Mouse (Mus musculus): ENCODE data around the gene Smco3. TPM values are rescaled to one million over a fixed set of nuclear protein-coding genes. Genes with fewer than 3 reads are reported as not detected.

Gene Smco3
- polyA plus RNA-seq, 1 experiment = not detected

- Histone ChIP-seq H3K9ac (ENCODE audit: low read depth, poor library complexity, severe bottlenecking) (peak within 1 kb of the TSS; percentile 98), H3K4me1 (ENCODE audit: control insufficient read depth, insufficient read depth, low read length) (no peaks in the 10 kb centered on the region), H3K4me3 (ENCODE audit: low read depth, low read length) (peak within 1 kb of the TSS; percentile 99), H3K36me3 (ENCODE audit: control insufficient read depth, insufficient read depth, low read length, poor library complexity, severe bottlenecking) (peaks cover 29% of the 10 kb centered on the region), H3K27ac (ENCODE audit: insufficient read depth, low read length) (peak within 1 kb of the TSS; percentile 51; the same call in 1 of the 2 replicates), H3K9me3 (replicated peaks; ENCODE audit: control insufficient read depth, insufficient read depth, low read length, poor library complexity, severe bottlenecking) (no peaks in the 10 kb centered on the region), H3K27me3 (ENCODE audit: control insufficient read depth, insufficient read depth, low read length, poor library complexity, severe bottlenecking) (no peaks in the 10 kb centered on the region)
- TF ChIP-seq POLR2A (IDR thresholded peaks at IDR 0.05; ENCODE audit: insufficient read depth, low read length) (no peak), EP300 (IDR thresholded peaks at IDR 0.05; ENCODE audit: insufficient read depth, low read depth, low read length) (no peak), CTCF (IDR thresholded peaks at IDR 0.05; ENCODE audit: low read depth, low read length) (no peak)
Measured at GRCm38 (mm10) chr6:136827516-136827880, 7.8 kb downstream of the Smco3 start, which contains the start of gene BC049715. TSS of gene BC049715 (plus strand) at chr6:136827626.

GRCm38 (mm10) chr6:136827116-136827515, 8.1 kb downstream of the Smco3 start:
- peaks cover 31% of the 10 kb centered on the region for H3K36me3 ChIP-seq (ENCODE audit: control insufficient read depth, insufficient read depth, low read length, poor library complexity, severe bottlenecking)
- 0 out of 2 replicates have a peak overlapping the region, but pooled peaks have one; percentile 51 for H3K27ac ChIP-seq (ENCODE audit: insufficient read depth, low read length)
- no peak for TF ChIP-seq POLR2A (IDR thresholded peaks at IDR 0.05; ENCODE audit: insufficient read depth, low read length)
- no peak for TF ChIP-seq CTCF (IDR thresholded peaks at IDR 0.05; ENCODE audit: low read depth, low read length)
- TF ChIP-seq EP300 (IDR thresholded peaks at IDR 0.05; ENCODE audit: insufficient read depth, low read depth, low read length) = no peak
- no peaks in the 10 kb centered on the region for H3K4me1 ChIP-seq (ENCODE audit: control insufficient read depth, insufficient read depth, low read length)
- H3K9ac ChIP-seq (ENCODE audit: low read depth, poor library complexity, severe bottlenecking) = peak overlapping the region; percentile 98
- no peaks in the 10 kb centered on the region for H3K27me3 ChIP-seq (ENCODE audit: control insufficient read depth, insufficient read depth, low read length, poor library complexity, severe bottlenecking)
- H3K4me3 ChIP-seq (ENCODE audit: low read depth, low read length) = peak overlapping the region; percentile 99
- no peaks in the 10 kb centered on the region for H3K9me3 ChIP-seq (replicated peaks; ENCODE audit: control insufficient read depth, insufficient read depth, low read length, poor library complexity, severe bottlenecking)

GRCm38 (mm10) chr6:136824987-136825386, 10.3 kb downstream of the Smco3 start:
- H3K27me3 ChIP-seq (ENCODE audit: control insufficient read depth, insufficient read depth, low read length, poor library complexity, severe bottlenecking) = no peaks in the 10 kb centered on the region
- no peaks in the 10 kb centered on the region for H3K4me1 ChIP-seq (ENCODE audit: control insufficient read depth, insufficient read depth, low read length)
- peaks cover 52% of the 10 kb centered on the region for H3K36me3 ChIP-seq (ENCODE audit: control insufficient read depth, insufficient read depth, low read length, poor library complexity, severe bottlenecking)
- no peak overlapping the region for H3K27ac ChIP-seq (ENCODE audit: insufficient read depth, low read length)
- no peak overlapping the region for H3K9ac ChIP-seq (ENCODE audit: low read depth, poor library complexity, severe bottlenecking)
- TF ChIP-seq EP300 (IDR thresholded peaks at IDR 0.05; ENCODE audit: insufficient read depth, low read depth, low read length) (no peak), POLR2A (IDR thresholded peaks at IDR 0.05; ENCODE audit: insufficient read depth, low read length) (no peak), CTCF (IDR thresholded peaks at IDR 0.05; ENCODE audit: low read depth, low read length) (no peak)
- H3K4me3 ChIP-seq (ENCODE audit: low read depth, low read length) = no peak overlapping the region
- no peaks in the 10 kb centered on the region for H3K9me3 ChIP-seq (replicated peaks; ENCODE audit: control insufficient read depth, insufficient read depth, low read length, poor library complexity, severe bottlenecking)

GRCm38 (mm10) chr6:136821086-136821485, 14.2 kb downstream of the Smco3 start:
- H3K4me3 ChIP-seq (ENCODE audit: low read depth, low read length) = no peak overlapping the region
- TF ChIP-seq EP300 (IDR thresholded peaks at IDR 0.05; ENCODE audit: insufficient read depth, low read depth, low read length) (no peak), POLR2A (IDR thresholded peaks at IDR 0.05; ENCODE audit: insufficient read depth, low read length) (no peak), CTCF (IDR thresholded peaks at IDR 0.05; ENCODE audit: low read depth, low read length) (no peak)
- no peak overlapping the region for H3K27ac ChIP-seq (ENCODE audit: insufficient read depth, low read length)
- H3K36me3 ChIP-seq (ENCODE audit: control insufficient read depth, insufficient read depth, low read length, poor library complexity, severe bottlenecking) = peaks cover 86% of the 10 kb centered on the region
- no peaks in the 10 kb centered on the region for H3K4me1 ChIP-seq (ENCODE audit: control insufficient read depth, insufficient read depth, low read length)
- H3K27me3 ChIP-seq (ENCODE audit: control insufficient read depth, insufficient read depth, low read length, poor library complexity, severe bottlenecking) = no peaks in the 10 kb centered on the region
- no peak overlapping the region for H3K9ac ChIP-seq (ENCODE audit: low read depth, poor library complexity, severe bottlenecking)
- H3K9me3 ChIP-seq (replicated peaks; ENCODE audit: control insufficient read depth, insufficient read depth, low read length, poor library complexity, severe bottlenecking) = no peaks in the 10 kb centered on the region

GRCm38 (mm10) chr6:136820381-136820780, 14.9 kb downstream of the Smco3 start:
- Histone ChIP-seq H3K9ac (ENCODE audit: low read depth, poor library complexity, severe bottlenecking) (no peak overlapping the region), H3K36me3 (ENCODE audit: control insufficient read depth, insufficient read depth, low read length, poor library complexity, severe bottlenecking) (peaks cover 88% of the 10 kb centered on the region), H3K9me3 (replicated peaks; ENCODE audit: control insufficient read depth, insufficient read depth, low read length, poor library complexity, severe bottlenecking) (no peaks in the 10 kb centered on the region), H3K27ac (ENCODE audit: insufficient read depth, low read length) (no peak overlapping the region), H3K4me1 (ENCODE audit: control insufficient read depth, insufficient read depth, low read length) (no peaks in the 10 kb centered on the region), H3K27me3 (ENCODE audit: control insufficient read depth, insufficient read depth, low read length, poor library complexity, severe bottlenecking) (no peaks in the 10 kb centered on the region), H3K4me3 (ENCODE audit: low read depth, low read length) (no peak overlapping the region)
- no peak for TF ChIP-seq CTCF (IDR thresholded peaks at IDR 0.05; ENCODE audit: low read depth, low read length)
- no peak for TF ChIP-seq EP300 (IDR thresholded peaks at IDR 0.05; ENCODE audit: insufficient read depth, low read depth, low read length)
- no peak for TF ChIP-seq POLR2A (IDR thresholded peaks at IDR 0.05; ENCODE audit: insufficient read depth, low read length)

GRCm38 (mm10) chr6:136817549-136817948, 17.7 kb downstream of the Smco3 start:
- Histone ChIP-seq H3K4me3 (ENCODE audit: low read depth, low read length) (no peak overlapping the region), H3K9ac (ENCODE audit: low read depth, poor library complexity, severe bottlenecking) (no peak overlapping the region), H3K9me3 (replicated peaks; ENCODE audit: control insufficient read depth, insufficient read depth, low read length, poor library complexity, severe bottlenecking) (no peaks in the 10 kb centered on the region), H3K36me3 (ENCODE audit: control insufficient read depth, insufficient read depth, low read length, poor library complexity, severe bottlenecking) (peaks cover 83% of the 10 kb centered on the region), H3K27me3 (ENCODE audit: control insufficient read depth, insufficient read depth, low read length, poor library complexity, severe bottlenecking) (no peaks in the 10 kb centered on the region), H3K27ac (ENCODE audit: insufficient read depth, low read length) (no peak overlapping the region), H3K4me1 (ENCODE audit: control insufficient read depth, insufficient read depth, low read length) (no peaks in the 10 kb centered on the region)
- TF ChIP-seq EP300 (IDR thresholded peaks at IDR 0.05; ENCODE audit: insufficient read depth, low read depth, low read length) = no peak
- TF ChIP-seq CTCF (IDR thresholded peaks at IDR 0.05; ENCODE audit: low read depth, low read length) = no peak
- TF ChIP-seq POLR2A (IDR thresholded peaks at IDR 0.05; ENCODE audit: insufficient read depth, low read length) = no peak
